Mouse (Mus musculus): ENCODE results near the gene Aldh6a1.

The Aldh6a1 gene

GRCm38 (mm10) chr12:84416834-84417604 is 33.8 kb downstream of the Aldh6a1 start, which contains the start of gene Rnf113a2:
Rnf113a2 (plus strand) TSS chr12:84417196.
- DNase-seq (ENCODE audit: low read depth, low spot score), result peak; percentile 83

GRCm38 (mm10) chr12:84408819-84409507 is 41.8 kb downstream of the Aldh6a1 start, which contains the start of the genes Entpd5 and Bbof1:
Entpd5 (minus strand) TSS chr12:84409029.
Bbof1 (plus strand) TSS chr12:84409071.
- peak; percentile 69 for DNase-seq (ENCODE audit: low read depth, low spot score)

GRCm38 (mm10) chr12:84407874-84408818 is 42.7 kb downstream of the Aldh6a1 start:
- DNase-seq (ENCODE audit: low read depth, low spot score), result peak; percentile 11

GRCm38 (mm10) chr12:84407259-84407658 is 43.5 kb downstream of the Aldh6a1 start:
- no peak for DNase-seq (ENCODE audit: low read depth, low spot score)

- DNase-seq (ENCODE audit: low read depth, low spot score), result peak; percentile 16
Observed at GRCm38 (mm10) chr12:84404541-84404940, 46.3 kb downstream of the Aldh6a1 start.

- no peak for DNase-seq (ENCODE audit: low read depth, low spot score)
Observed at GRCm38 (mm10) chr12:84402923-84403322, 47.9 kb downstream of the Aldh6a1 start.

- no peak for DNase-seq (ENCODE audit: low read depth, low spot score)
Observed at GRCm38 (mm10) chr12:84400653-84401052, 50.2 kb downstream of the Aldh6a1 start.

GRCm38 (mm10) chr12:84400068-84400467 is 50.7 kb downstream of the Aldh6a1 start:
- no peak for DNase-seq (ENCODE audit: low read depth, low spot score)

GRCm38 (mm10) chr12:84399663-84400062 is 51.1 kb downstream of the Aldh6a1 start:
- DNase-seq (ENCODE audit: low read depth, low spot score), result no peak

- DNase-seq (ENCODE audit: low read depth, low spot score), result no peak
Observed at GRCm38 (mm10) chr12:84399135-84399534, 51.7 kb downstream of the Aldh6a1 start.

GRCm38 (mm10) chr12:84398629-84399028 is 52.2 kb downstream of the Aldh6a1 start:
- no peak for DNase-seq (ENCODE audit: low read depth, low spot score)

- DNase-seq (ENCODE audit: low read depth, low spot score), result no peak
Observed at GRCm38 (mm10) chr12:84397685-84398084, 53.1 kb downstream of the Aldh6a1 start.

- no peak for DNase-seq (ENCODE audit: low read depth, low spot score)
Observed at GRCm38 (mm10) chr12:84396947-84397679, 53.7 kb downstream of the Aldh6a1 start.

- DNase-seq (ENCODE audit: low read depth, low spot score), result no peak
Observed at GRCm38 (mm10) chr12:84393847-84394246, 57.0 kb downstream of the Aldh6a1 start.

- no peak for DNase-seq (ENCODE audit: low read depth, low spot score)
Observed at GRCm38 (mm10) chr12:84392681-84393080, 58.1 kb downstream of the Aldh6a1 start.

GRCm38 (mm10) chr12:84390336-84390735 is 60.5 kb downstream of the Aldh6a1 start:
- no peak for DNase-seq (ENCODE audit: low read depth, low spot score)

GRCm38 (mm10) chr12:84388774-84389400 is 61.9 kb downstream of the Aldh6a1 start:
- no peak for DNase-seq (ENCODE audit: low read depth, low spot score)

- no peak for DNase-seq (ENCODE audit: low read depth, low spot score)
Observed at GRCm38 (mm10) chr12:84388097-84388496, 62.7 kb downstream of the Aldh6a1 start.

GRCm38 (mm10) chr12:84385408-84385807 is 65.4 kb downstream of the Aldh6a1 start:
- no peak for DNase-seq (ENCODE audit: low read depth, low spot score)

- DNase-seq (ENCODE audit: low read depth, low spot score), result no peak
Observed at GRCm38 (mm10) chr12:84384644-84385081, 66.1 kb downstream of the Aldh6a1 start.
